Comparison of ENCODE assay signal across 8 mouse cellular contexts in genomic region chr7:98489623-98490084, GRCm38 (mm10). TPM values are rescaled to one million over a fixed set of nuclear protein-coding genes. Genes with fewer than 3 reads are reported as not detected.
DNase-seq lines count a peak whose midpoint lies in the region; ATAC-seq and TF ChIP-seq lines count a peak whose summit lies in the region.

No protein-coding gene starts in this region.

- peak; percentile 88 for ATAC-seq in hindbrain, postnatal 0 days
- peak; percentile 49 for ATAC-seq in megakaryocyte progenitor cell, adult 5-6 weeks (replicated peaks; ENCODE audit: poor library complexity)

- intact Hi-C loops in gastrocnemius, postnatal 14 days (cut with DNase I; ENCODE audit: low total_unique reads) = no loop called here
- intact Hi-C loops in left cerebral cortex, postnatal 25 days (cut with DNase I) = loop anchor here (10.0 kb wide), 2 partner anchors 215 to 345 kb away; partner anchors contain the start of genes Thap12 and Wnt11

- WGBS in hindbrain, postnatal 0 days = 2% methylated on average over 49 of the region's 50 CpGs

- no peak overlapping the region for H3K27ac ChIP-seq in hindbrain, postnatal 0 days

- no peaks in the 10 kb centered on the region for H3K36me3 ChIP-seq in hindbrain, postnatal 0 days (ENCODE audit: insufficient read depth, low read length)

- peak overlapping the region; percentile 55 for H3K9ac ChIP-seq in hindbrain, postnatal 0 days (replicated peaks; ENCODE audit: low read length)

- H3K4me2 ChIP-seq in hindbrain, postnatal 0 days (ENCODE audit: low read depth, low read length) = peak overlapping the region; percentile 66

- peaks cover 10% of the 10 kb centered on the region for H3K4me1 ChIP-seq in hindbrain, postnatal 0 days (ENCODE audit: insufficient read depth, low read length)

- TF ChIP-seq CTCF in hindbrain, postnatal 0 days (IDR thresholded peaks at IDR 0.05; ENCODE audit: low read depth) = no peak

- no peaks in the 10 kb centered on the region for H3K27me3 ChIP-seq in hindbrain, postnatal 0 days (ENCODE audit: insufficient read depth, low read length)

- peak; percentile 87 for DNase-seq in ZHBTc4 (ENCODE audit: low read depth, low spot score)
- DNase-seq in cerebellum, postnatal 25 days = peak; percentile 67 to 83
- DNase-seq in gastrocnemius, postnatal 14 days = peak; percentile 86
- peak; percentile 85 for DNase-seq in hindbrain, postnatal 0 days (ENCODE audit: low spot score)
- peak; percentile 58 to 62 for DNase-seq in left cerebral cortex, postnatal 25 days (ENCODE audit: low spot score in 2 of 2)
- DNase-seq in right cerebral cortex, postnatal 14 days = peak; percentile 72
- DNase-seq in urinary bladder, postnatal 25 days (ENCODE audit: low spot score) = peak; percentile 80

- H3K9me3 ChIP-seq in hindbrain, postnatal 0 days (ENCODE audit: low read length) = no peaks in the 10 kb centered on the region

- H3K4me3 ChIP-seq in hindbrain, postnatal 0 days (ENCODE audit: low read length) = peak overlapping the region; percentile 53

RNA-seq across cellular contexts. Expression of gene Lrrc32, which starts 0.6 kb away (rescaled TPM):
- 1 to 10 TPM; 3.5 to 6.9 TPM for total RNA-seq in gastrocnemius, postnatal 14 days (2021)
- 6.4 and 9.1 TPM in 2 replicates for total RNA-seq in hindbrain, postnatal 0 days (2014; rRNA removed)
- polyA plus RNA-seq in hindbrain, postnatal 0 days (2015; fragmentation: Nextera tagmentation; extraction: Ambion mirVana) = 3.9 and 4.7 TPM in 2 replicates
- 1 to 10 TPM; 7.0 to 7.2 TPM for total RNA-seq in left cerebral cortex, postnatal 25 days (2021)
- total RNA-seq in megakaryocyte progenitor cell, adult 5-6 weeks (2015) = 0.05 TPM in 1 of 2 replicates, not detected in the other
- 0.04 TPM in 1 of 2 replicates, not detected in the other for total RNA-seq in megakaryocyte progenitor cell, adult 5-6 weeks (2017)

RNA-seq across cellular contexts. Expression of gene Gucy2d, which starts 49.4 kb away (rescaled TPM):
- under 1 TPM in 1 of 2 experiments, not detected in 1; 0.18 TPM for total RNA-seq in gastrocnemius, postnatal 14 days (2021)
- total RNA-seq in hindbrain, postnatal 0 days (2014; rRNA removed) = 0.18 TPM in 1 of 2 replicates, not detected in the other
- 0.18 and 0.20 TPM in 2 replicates for polyA plus RNA-seq in hindbrain, postnatal 0 days (2015; fragmentation: Nextera tagmentation; extraction: Ambion mirVana)
- total RNA-seq in left cerebral cortex, postnatal 25 days (2021) = not detected
- not detected in 2 replicates for total RNA-seq in megakaryocyte progenitor cell, adult 5-6 weeks (2015)
- total RNA-seq in megakaryocyte progenitor cell, adult 5-6 weeks (2017) = not detected in 2 replicates
